Mouse (Mus musculus) layer of hippocampus, postnatal 25 days (tissue): Measurements from ENCODE around the gene Lpin2. TPM values are rescaled to one million over a fixed set of nuclear protein-coding genes. Genes with fewer than 3 reads are reported as not detected.

Experiments
- DNase-seq, 2 experiments: peaks; one replicate each; pipeline ENCODE4 v3.0.0; 2022; ENCODE audit warnings: mixed read lengths in 2 of 2, low spot score in 1 of 2; ENCODE audit errors: extremely low spot score in 1 of 2
- total RNA-seq, 2 experiments: library from RNA; stranded (reverse); gene quantifications; 2 replicates each; pipeline ENCODE4 v1.2.3; 2021

Gene Lpin2
- total RNA-seq, 2 experiments from 2014 or later, result 91.1 to 96.8 TPM

DNA sequence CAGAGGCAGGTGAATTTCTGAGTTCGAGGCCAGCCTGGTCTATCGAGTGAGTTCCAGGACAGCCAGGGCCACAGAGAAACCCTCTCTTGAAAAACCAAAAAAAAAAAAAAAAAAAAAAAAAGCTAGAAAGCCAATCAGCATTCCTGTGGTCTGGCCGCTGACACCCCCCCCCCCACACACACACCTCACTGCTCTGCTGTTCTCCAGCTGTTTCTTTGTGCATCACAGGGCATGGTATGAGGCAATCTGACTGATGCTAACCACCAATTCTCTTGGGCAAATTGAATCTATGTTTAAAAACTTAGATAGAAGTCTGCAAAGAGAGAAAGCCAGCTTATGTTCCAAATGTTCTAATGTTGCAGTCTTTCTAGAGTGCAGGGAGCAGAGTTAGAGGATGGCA lies 14.1 kb downstream of the Lpin2 start:
- no peak for DNase-seq

DNA sequence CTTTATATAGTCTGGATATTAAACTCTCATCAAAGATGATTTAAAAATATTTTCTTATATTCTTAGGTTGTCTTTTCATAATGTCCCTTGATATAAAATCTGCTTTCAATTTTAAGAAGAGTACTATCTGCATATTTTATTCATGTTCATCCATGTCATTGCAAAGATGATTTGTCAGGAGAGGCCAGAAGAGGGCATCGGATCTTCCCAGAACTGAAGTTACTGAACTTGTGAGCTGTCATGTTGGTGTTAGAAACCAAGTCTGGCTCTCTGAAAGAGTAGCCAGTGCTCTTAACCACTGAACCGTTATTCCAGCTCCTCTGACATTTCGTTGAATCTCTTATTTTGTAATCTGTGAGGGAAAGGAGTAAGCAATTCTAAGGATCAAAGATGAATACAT lies 17.0 kb downstream of the Lpin2 start:
- no peak for DNase-seq

DNA sequence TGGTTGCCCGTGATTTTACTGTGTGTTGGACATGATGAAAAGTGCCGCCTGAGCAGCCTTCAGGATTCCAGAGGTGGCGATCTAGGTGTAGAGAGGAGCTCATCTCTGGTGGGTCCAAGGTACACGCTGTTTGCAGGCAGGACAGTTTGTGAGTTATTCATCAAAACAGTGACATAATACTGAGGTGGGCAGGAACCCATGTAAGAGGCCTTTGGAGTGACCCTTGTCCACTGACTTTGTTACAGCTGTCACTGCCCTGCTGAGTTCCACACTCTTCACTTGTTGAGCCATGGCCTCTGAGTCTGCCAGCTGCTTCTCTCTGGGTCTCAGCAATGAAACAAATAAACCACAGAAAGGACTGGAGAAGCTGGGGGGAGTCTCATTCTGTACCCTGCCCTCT lies 19.8 kb downstream of the Lpin2 start:
- DNase-seq, result no peak

DNA sequence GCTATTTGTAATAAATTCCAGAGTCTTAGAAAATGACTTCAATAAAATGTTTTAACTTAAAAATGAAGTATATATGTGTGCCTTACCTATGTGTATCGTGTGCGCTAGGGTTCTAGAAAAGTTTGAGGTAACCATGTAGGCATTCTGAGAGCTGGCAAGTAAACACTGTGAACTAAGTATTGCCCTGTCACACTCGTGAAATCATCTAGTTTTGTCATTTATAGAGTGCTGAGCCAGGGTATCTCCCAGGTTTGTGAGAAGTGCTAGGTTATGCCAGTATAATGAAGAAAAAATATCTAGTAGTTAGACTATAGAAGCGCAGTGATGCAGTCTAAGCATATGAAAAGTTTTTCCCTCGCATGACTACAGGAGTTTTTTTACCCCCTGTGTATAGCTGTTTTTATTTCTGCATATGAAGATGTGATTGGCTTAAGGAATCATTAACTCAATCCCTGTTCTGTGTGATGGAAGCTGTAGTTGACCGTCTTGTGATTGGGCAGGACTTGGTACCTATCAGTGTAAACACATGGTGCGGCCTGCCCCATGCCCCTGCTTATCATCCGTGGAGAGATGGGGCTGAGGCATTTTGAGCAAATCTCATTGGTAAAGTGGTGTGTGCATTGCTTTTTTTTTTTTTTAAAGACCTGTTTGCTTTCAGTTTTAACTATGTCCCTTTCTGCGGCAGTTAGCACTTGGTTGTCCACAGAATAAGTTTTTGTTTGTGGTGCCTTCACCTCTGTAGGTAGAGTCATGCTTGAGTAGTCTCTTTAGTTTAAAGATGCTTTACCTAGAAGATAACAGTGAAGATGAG lies 21.8 kb downstream of the Lpin2 start:
- no peak for DNase-seq

DNA sequence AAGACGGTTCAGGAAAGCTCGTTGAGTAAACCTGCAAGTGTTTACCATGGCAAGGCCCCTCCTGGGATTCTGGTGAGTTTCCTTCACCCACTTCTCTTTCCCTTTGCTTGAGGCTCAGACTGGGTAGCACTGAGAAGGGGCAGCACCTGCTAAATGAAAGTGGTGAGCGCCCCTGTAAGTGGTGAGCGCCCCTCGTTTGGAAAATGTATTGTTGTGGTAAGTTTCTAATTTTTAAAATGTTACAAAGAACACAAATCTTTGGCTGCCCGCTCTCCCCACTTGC lies 22.4 kb downstream of the Lpin2 start:
- no peak for DNase-seq

DNA sequence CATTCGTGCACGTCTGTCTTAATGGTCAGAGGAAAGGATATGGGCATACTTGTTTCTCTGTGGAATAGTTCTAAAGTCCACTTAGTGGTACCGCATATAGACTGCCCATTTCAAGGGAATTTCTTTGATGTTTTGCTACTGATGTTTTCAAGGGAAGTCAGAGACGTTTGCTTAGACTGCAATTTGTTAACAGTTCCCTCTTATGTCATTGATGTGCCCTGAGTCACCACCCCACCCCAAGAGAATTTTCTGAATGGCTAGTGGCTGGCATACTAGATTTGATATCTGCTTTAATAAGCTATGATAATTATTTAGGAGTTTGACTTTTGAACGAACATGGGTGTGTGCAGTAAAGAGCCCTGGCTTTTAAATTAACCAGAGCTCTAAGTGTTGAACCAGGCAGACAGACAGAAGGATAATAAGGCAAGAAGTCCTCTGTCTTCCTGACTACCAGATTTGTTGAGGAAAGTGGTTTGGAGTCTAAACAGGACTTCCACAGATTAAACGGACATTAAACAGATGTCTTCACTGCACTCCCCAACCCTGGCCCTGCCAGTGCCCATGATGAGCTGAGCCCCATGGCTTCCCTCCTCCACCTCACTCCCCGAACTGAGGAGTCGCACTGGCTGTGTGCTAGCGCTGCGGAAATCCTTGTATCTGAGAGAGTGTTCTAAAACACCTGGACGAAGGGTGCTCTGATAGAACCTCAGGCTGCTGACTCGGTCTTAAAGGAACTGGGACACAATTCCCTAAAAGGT lies 24.0 kb downstream of the Lpin2 start:
- no peak for DNase-seq

DNA sequence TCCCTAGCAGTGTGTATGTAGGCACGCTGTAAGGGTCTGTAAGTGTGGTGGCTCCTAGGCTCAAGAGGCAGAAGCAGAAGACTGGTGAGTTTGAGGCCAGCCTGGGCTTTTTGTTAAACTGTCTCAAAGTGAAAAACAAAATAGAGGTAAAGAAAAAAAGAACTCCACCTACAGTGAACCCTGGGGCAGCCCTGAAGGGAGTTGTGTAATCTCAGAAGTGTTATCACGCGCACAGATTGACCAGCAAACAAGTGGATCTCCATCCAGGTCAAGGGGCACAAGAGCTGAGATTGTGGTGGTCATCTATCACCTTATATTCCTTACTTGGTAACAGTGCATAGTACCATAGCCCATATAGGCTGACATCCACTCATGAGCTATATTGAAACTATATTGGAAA lies 24.9 kb downstream of the Lpin2 start:
- DNase-seq, result no peak

DNA sequence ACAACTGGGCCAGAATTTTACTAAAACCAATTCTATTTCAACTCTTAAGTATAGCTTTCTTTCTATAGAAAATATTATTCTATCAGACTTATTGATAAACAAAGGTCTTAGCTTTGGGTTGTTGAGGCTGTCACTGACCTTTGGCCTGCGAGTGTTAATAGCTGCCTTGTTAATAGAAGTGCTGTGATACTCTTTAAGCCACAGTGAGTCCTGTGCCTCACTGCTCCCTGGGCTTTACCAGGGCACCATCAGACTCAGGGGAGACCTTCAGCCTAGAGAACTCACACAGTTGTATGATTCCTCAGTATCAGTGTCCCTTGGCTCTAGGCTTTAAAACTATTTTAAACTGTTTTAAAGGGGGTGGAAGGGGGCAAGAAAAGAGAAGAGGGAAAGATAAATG lies 26.0 kb downstream of the Lpin2 start:
- no peak for DNase-seq

DNA sequence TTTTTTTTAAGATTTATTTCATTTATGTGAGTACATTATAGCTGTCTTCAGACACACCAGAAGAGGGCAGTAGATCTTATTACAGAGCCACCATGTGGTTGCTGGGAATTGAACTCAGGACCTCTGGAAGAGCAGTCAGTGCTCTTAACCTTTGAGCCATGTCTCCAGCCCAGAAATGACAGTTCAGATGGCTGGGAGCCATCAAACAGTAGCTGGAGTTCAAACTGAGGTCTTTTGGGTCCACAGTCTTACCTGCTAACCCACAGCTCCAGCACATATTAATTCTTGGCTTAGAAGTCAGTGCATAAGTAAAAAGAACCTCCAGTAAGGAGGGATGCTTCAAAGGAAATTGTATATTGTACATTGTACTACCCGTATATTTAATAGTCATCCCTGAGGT lies 26.6 kb downstream of the Lpin2 start:
- DNase-seq, result no peak

DNA sequence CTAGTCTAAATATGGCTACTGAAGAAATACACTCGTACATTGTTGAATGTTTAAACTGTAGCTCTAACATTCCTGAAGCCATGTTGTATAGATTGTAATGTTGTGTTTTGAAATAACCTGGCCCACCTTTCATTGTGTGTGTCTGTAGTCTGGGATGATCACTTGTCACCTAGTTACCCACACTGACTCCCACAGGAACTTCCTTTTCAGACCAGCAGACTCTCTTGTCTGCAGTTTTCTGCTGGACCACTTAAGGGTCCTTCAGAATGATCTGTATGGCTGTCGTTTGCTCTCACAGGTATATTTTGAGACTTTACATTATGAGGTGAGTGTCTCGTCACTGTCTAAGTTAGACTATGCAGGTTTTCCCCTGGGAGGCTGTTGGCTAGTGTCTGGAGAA lies 27.6 kb downstream of the Lpin2 start:
- no peak for DNase-seq

DNA sequence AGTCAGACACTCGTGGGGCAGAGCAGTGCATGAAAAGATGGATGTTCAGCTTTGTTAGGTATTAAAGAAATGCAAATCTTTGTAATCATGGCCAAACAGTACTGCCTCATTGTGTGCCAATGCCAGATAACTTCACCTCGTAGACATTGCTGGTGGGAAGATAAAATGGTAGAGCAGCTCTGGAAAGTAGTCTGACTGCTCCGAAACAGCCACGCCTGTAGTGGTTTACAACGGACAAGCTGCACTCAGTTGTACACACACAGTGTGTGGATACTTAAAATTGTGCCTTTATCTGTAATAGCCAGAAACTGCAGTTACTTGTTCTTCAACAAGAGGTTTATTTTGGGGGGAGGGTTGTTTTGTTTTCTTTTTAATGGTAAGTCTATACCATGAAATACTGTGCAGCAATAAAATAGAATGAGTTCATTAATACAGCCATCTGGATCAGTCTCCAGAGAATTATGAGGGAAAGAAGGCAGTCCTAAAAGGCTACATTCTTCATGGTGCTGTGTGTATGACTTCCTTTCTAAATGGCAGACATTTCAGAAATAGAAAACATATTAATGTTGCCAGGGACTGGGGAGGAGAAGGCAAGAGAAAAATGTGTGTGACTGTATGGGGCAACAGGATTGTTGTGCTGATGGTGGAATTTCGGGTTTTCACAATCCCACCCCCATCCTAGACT lies 29.7 kb downstream of the Lpin2 start:
- no peak for DNase-seq

DNA sequence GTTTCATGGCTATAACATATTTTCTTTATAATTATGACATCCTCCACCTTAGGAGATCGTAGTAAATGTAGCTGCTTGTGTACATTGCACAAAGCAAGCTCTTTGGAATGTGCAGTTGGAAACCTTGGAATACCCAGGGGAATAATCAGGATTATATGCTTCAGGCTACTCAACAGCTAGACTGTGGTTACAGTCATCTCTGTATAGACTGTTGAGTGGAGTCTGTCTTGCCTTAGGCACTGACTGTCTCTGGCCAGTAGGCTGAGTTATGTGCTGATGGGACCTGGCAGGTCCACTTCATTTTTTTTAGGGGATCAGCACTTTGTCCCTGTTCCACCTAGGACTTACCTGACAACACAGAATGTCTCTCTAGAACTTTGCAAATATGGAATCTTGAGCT lies 31.3 kb downstream of the Lpin2 start:
- no peak for DNase-seq

DNA sequence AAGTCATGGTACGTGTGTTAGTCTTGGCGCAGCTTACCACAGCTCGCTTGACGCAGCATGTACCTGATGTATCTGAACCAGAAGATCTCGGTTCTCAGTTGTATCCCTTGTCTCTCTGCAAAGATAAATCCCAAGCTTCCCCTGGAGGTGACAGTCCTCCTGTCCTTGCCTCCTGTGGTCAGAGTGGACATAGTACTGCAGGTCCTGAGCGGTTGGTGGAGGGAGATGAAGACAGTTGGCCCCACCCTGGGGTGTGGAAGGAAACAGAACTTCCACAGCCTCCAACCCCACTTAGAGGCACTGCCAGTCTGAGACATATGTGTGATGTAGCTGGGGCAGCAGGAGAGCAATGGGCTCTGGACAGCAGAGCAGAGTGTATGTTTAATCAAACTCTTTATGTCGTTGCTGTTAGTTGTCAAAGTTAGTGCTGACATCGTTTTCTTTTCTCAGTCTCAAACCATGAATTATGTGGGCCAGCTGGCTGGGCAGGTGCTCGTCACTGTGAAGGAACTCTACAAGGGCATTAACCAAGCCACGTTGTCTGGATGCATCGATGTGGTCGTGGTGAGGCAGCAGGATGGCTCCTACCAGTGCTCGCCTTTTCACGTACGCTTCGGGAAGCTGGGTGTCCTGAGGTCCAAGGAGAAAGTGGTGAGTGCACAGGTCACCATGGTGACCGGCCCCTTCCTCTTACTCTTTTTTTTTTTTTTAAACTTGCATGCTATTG lies 32.3 kb downstream of the Lpin2 start:
- DNase-seq, result no peak

DNA sequence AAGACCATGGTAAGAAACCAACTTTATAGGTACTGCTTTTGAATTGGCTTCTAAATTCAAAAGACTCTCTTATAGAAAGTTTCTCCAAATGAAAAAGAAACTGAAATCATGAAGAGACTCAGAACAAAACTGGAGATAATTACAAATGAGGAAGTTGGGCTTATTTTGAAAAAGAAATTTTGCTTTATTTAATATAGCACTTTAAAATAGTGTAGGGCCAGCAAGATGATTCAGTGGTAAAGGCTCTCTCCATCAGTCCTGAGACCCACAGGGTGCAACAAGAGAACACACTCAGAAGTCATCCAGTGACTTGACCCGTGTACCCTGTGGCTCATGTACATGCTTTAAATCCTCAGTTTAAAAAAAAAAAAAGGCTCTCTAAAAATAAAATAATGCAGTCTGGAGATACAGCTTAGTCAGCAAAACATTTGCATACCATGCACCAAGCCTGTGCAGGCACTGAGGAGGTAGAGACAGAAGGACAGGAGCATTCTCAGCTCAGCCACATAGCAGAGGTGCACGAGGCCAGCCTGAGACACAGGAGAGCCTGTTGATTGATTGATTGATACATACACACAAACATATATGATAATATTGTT lies 33.0 kb downstream of the Lpin2 start:
- DNase-seq, result no peak

DNA sequence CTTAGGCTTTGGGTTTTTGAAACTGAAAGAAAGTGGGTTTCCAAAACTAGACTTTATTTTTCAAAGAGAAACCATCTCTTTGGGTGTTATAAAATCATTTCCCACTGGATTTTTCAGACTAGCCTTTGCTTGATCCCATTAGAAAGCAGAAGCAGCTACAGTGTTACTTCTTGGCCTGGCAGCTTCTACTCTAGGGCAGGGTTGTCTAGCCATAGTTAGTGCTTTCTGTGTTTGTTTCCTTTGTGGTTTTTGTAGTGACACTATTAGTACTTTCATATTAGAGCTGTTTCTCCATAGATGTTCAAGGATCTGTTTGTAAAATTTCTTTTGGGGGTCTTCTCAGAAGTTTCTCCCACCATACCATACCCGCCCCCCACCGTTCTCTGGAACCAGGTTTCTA lies 33.9 kb downstream of the Lpin2 start:
- no peak for DNase-seq

DNA sequence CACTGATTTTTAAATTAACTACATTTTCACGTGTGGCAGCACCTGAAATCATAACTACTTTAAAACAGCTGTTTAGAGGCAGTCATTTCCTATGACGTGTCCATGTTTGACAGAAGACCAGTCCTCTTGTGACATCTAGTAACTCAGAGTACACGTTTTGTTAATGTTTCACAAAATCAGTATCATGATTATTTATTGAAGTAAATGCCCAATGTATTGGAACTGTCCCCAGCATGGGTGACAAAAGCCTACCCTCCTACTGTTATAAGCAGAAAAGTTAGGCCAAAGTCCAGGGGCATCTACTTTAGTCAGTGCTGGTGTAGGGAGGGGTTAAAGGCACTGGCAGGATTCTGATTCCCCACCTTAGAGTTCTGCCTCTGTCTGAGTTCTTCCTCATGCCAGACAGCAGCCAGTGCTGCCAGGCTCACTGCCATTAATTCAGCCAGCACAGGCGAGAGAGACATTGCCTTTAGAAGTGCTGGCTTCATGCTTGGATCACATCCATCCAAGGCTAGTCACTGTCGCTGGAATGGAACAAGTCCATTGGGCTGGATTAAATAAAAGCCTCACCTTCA lies 34.8 kb downstream of the Lpin2 start:
- DNase-seq, result no peak

DNA sequence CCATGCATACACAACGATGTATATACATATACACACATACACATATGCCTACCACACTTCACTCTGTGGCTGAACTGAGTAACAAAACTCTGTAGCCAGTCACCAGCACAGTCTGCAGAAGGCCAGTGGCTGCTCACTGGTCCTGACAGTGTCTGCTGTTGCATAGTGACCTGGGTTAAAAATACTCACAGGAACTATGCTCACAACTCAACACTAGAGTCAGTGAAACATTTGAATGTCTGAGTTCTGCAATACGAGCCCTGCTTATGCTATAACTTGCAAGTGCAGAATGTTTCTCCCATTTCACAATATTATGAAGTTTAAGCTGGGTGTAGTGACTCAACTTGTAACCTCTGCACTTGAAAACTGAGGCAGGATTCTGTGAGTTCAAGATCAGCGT lies 39.0 kb downstream of the Lpin2 start:
- no peak for DNase-seq

DNA sequence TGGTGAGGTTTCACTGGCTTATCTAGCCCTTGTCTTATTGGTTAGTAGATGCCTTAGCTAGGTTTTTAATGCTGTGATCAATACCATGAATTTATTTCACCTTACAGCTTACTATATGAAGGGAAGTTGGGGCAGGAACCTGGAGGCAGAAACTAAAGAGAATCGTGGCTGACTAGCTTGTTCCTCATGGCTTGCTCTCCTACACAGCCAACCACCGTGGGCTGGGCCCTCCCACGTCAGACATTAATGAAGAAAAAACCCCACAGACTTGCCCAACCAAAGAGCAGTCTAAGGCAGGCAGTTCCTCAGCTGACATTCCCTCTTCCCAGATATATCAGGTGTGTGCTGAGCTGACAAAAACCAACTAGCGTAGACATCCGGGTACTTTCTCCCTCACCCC lies 41.3 kb downstream of the Lpin2 start:
- no peak for DNase-seq

DNA sequence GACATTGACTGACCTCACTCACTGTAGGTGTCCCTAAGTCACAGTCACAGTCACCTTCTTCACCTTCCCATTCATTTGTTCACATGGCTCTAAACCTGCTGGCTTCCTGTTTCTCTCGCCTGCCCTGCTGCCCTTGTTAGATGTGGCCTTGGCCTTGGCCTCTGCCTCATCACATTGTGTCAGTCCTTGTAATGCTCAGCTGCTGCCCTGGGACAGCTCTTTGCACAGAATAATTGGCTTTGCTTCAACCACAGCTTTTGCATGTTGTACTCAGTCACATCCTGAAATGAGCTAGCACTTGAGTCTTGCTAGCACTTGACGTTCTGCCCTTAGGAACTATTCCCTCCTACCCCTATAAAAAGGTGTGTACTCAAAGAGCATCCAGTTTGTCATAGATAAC lies 42.2 kb downstream of the Lpin2 start:
- no peak for DNase-seq

DNA sequence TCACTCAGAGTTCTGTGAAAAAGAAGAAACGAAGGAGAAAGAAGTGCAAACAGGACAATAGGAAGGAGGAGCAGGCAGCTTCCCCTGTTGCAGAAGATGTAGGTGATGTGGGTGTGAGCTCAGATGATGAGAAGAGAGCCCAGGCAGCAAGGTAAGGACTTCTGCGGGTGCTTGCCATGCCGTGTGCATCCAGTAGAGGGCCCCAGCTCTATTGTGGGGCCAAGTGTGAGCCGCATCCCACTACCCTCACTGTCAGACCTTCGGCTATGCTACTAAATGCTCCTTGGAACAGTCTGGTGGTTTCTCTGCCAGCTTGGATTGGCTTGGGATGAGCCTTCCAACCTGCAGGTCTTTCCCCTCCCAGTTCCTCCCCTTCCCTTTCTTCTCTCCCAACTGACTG lies 42.7 kb downstream of the Lpin2 start:
- peak in 1 of 2 experiments; percentile 37 for DNase-seq
